Mouse (Mus musculus) limb, embryonic 11.5 days (tissue): ENCODE data around the gene Frmd4b. TPM values are rescaled to one million over a fixed set of nuclear protein-coding genes. Genes with fewer than 3 reads are reported as not detected.

ENCODE experiments used
- ATAC-seq: fragments of 200-750 bp; cut with Nextera tagmentation; 2 replicates; pipeline ENCODE4 v1.8.0; 2017; ENCODE audit warnings: low read depth; ENCODE audit not compliant: insufficient number of reproducible peaks, low FRiP score, low TSS enrichment
- DNase-seq: peaks from one replicate; pipeline ENCODE4 v3.0.0-alpha.2; 2015; ENCODE audit warnings: low spot score
- H3K27ac ChIP-seq: fragments of 300-500 bp; sonication (generic); replicated peaks from 2 replicates; pipeline ENCODE4 v1.5.1; 2014; ENCODE audit warnings: low read depth, mild to moderate bottlenecking, low read length
- H3K27me3 ChIP-seq: fragments of 300-500 bp; sonication (generic); 2 replicates; pipeline ENCODE4 v1.6.1; 2014; ENCODE audit warnings: mild to moderate bottlenecking, low read length, mixed read lengths; ENCODE audit not compliant: control insufficient read depth, insufficient read depth
- H3K36me3 ChIP-seq: fragments of 300-500 bp; sonication (generic); 2 replicates; pipeline ENCODE4 v1.6.1; 2014; ENCODE audit warnings: mild to moderate bottlenecking, low read length, moderate library complexity, mixed read lengths; ENCODE audit not compliant: control insufficient read depth, insufficient read depth
- H3K4me1 ChIP-seq: fragments of 300-500 bp; sonication (generic); 2 replicates; pipeline ENCODE4 v1.6.1; 2014; ENCODE audit warnings: low read length, mixed read lengths; ENCODE audit not compliant: control insufficient read depth, insufficient read depth
- H3K4me2 ChIP-seq: fragments of 300-500 bp; sonication (generic); 2 replicates; pipeline ENCODE4 v1.6.1; 2014; ENCODE audit warnings: low read depth, mild to moderate bottlenecking, moderate library complexity; ENCODE audit not compliant: severe bottlenecking
- H3K4me3 ChIP-seq: fragments of 300-500 bp; sonication (generic); 2 replicates; pipeline ENCODE4 v1.5.1; 2014; ENCODE audit warnings: low read depth, low read length
- H3K9ac ChIP-seq: fragments of 300-500 bp; sonication (generic); 2 replicates; pipeline ENCODE4 v1.6.1; 2014; ENCODE audit warnings: mild to moderate bottlenecking, low read length
- H3K9me3 ChIP-seq: fragments of 300-500 bp; sonication (generic); 2 replicates; pipeline ENCODE4 v1.6.1; 2016; ENCODE audit warnings: low read length; ENCODE audit not compliant: control insufficient read depth
- WGBS: fragments of 180-500 bp; shearing (Covaris S2); extraction: QIAGEN DNeasy Blood & Tissue Kit; methylation state at CpG from one replicate; pipeline ENCODE4 v1.1.7; 2014; 5-methylcytosine and 5-hydroxymethylcytosine counted together
- polyA plus RNA-seq: library from polyadenylated mRNA; unstranded; fragments of >200 nt; fragmentation: Nextera tagmentation; extraction: Ambion mirVana; gene quantifications from 2 replicates; pipeline ENCODE4 v1.2.1, GENCODE M21; 2014

Gene Frmd4b
- polyA plus RNA-seq, 1 experiment from 2014 or later, result 12.3 TPM

GRCm38 (mm10) chr6:97340211-97340791, 277.0 kb downstream of the Frmd4b start:
- DNase-seq, result no peak
- Histone ChIP-seq H3K9me3 (no peaks in the 10 kb centered on the region), H3K4me3 (no peak overlapping the region), H3K9ac (no peak overlapping the region), H3K27me3 (no peaks in the 10 kb centered on the region), H3K36me3 (no peaks in the 10 kb centered on the region), H3K4me1 (no peaks in the 10 kb centered on the region), H3K4me2 (no peak overlapping the region), H3K27ac (no peak overlapping the region)
- no peak for ATAC-seq
- 86% methylated on average over 17 of the region's 17 CpGs for WGBS

- H3K27me3 ChIP-seq, result no peaks in the 10 kb centered on the region
- H3K4me3 ChIP-seq, result no peak overlapping the region
- H3K9ac ChIP-seq, result no peak overlapping the region
- no peaks in the 10 kb centered on the region for H3K36me3 ChIP-seq
- H3K4me2 ChIP-seq, result no peak overlapping the region
- DNase-seq (no peak), ATAC-seq (no peak)
- no peaks in the 10 kb centered on the region for H3K4me1 ChIP-seq
- no peak overlapping the region for H3K27ac ChIP-seq
- 30% methylated on average over 5 of the region's 5 CpGs for WGBS
- no peaks in the 10 kb centered on the region for H3K9me3 ChIP-seq
These were observed 278.1 kb downstream of the Frmd4b start for GRCm38 (mm10) chr6:97339271-97339681.

- no peak overlapping the region for H3K4me3 ChIP-seq
- no peak for ATAC-seq
These were observed 278.5 kb downstream of the Frmd4b start for GRCm38 (mm10) chr6:97338843-97339242.

GRCm38 (mm10) chr6:97333323-97333722, 284.0 kb downstream of the Frmd4b start:
- DNase-seq, result no peak
- no peak for ATAC-seq
- Histone ChIP-seq H3K4me1 (no peaks in the 10 kb centered on the region), H3K9me3 (no peaks in the 10 kb centered on the region), H3K36me3 (no peaks in the 10 kb centered on the region), H3K4me3 (no peak overlapping the region), H3K4me2 (no peak overlapping the region), H3K27ac (no peak overlapping the region), H3K27me3 (no peaks in the 10 kb centered on the region), H3K9ac (no peak overlapping the region)
- 90% methylated on average over 3 of the region's 3 CpGs for WGBS

More at GRCm38 (mm10) chr6:97338843-97339242, 278.5 kb downstream of the Frmd4b start:
- Histone ChIP-seq H3K27me3 (no peaks in the 10 kb centered on the region), H3K9ac (no peak overlapping the region), H3K9me3 (no peaks in the 10 kb centered on the region), H3K4me2 (no peak overlapping the region), H3K27ac (no peak overlapping the region), H3K36me3 (no peaks in the 10 kb centered on the region), H3K4me1 (no peaks in the 10 kb centered on the region)
- WGBS, result 68% methylated on average over 4 of the region's 4 CpGs
- no peak for DNase-seq

- DNase-seq (no peak), ATAC-seq (no peak)
- H3K27me3 ChIP-seq, result no peaks in the 10 kb centered on the region
- H3K36me3 ChIP-seq, result no peaks in the 10 kb centered on the region
- no peaks in the 10 kb centered on the region for H3K9me3 ChIP-seq
- H3K4me3 ChIP-seq, result no peak overlapping the region
- H3K27ac ChIP-seq, result no peak overlapping the region
- 88% methylated on average over 4 of the region's 4 CpGs for WGBS
- H3K9ac ChIP-seq, result no peak overlapping the region
- no peak overlapping the region for H3K4me2 ChIP-seq
- H3K4me1 ChIP-seq, result no peaks in the 10 kb centered on the region
These were observed 293.4 kb downstream of the Frmd4b start for GRCm38 (mm10) chr6:97323951-97324350.

- no peak overlapping the region for H3K4me2 ChIP-seq
- no peaks in the 10 kb centered on the region for H3K4me1 ChIP-seq
- ATAC-seq (no peak), DNase-seq (no peak)
- H3K4me3 ChIP-seq, result no peak overlapping the region
- 85% methylated on average over 12 of the region's 12 CpGs for WGBS
- H3K36me3 ChIP-seq, result no peaks in the 10 kb centered on the region
- H3K27ac ChIP-seq, result no peak overlapping the region
- no peak overlapping the region for H3K9ac ChIP-seq
- H3K9me3 ChIP-seq, result no peaks in the 10 kb centered on the region
- no peaks in the 10 kb centered on the region for H3K27me3 ChIP-seq
These were observed 295.2 kb downstream of the Frmd4b start for GRCm38 (mm10) chr6:97322126-97322525.

- Histone ChIP-seq H3K9me3 (no peaks in the 10 kb centered on the region), H3K27ac (no peak overlapping the region)
- DNase-seq, result no peak
These were observed 296.2 kb downstream of the Frmd4b start for GRCm38 (mm10) chr6:97321156-97321555.

GRCm38 (mm10) chr6:97319081-97319480, 298.3 kb downstream of the Frmd4b start:
- H3K4me2 ChIP-seq, result no peak overlapping the region
- H3K9me3 ChIP-seq, result no peaks in the 10 kb centered on the region
- DNase-seq, result no peak
- 84% methylated on average over 4 of the region's 4 CpGs for WGBS
- H3K4me1 ChIP-seq, result no peaks in the 10 kb centered on the region
- H3K27ac ChIP-seq, result no peak overlapping the region
- H3K4me3 ChIP-seq, result no peak overlapping the region
- no peak for ATAC-seq
- no peaks in the 10 kb centered on the region for H3K36me3 ChIP-seq
- no peaks in the 10 kb centered on the region for H3K27me3 ChIP-seq
- H3K9ac ChIP-seq, result no peak overlapping the region

More at GRCm38 (mm10) chr6:97321156-97321555, 296.2 kb downstream of the Frmd4b start:
- WGBS, result 72% methylated on average over 11 of the region's 11 CpGs
- Histone ChIP-seq H3K9ac (no peak overlapping the region), H3K4me1 (no peaks in the 10 kb centered on the region), H3K36me3 (no peaks in the 10 kb centered on the region), H3K4me2 (no peak overlapping the region), H3K4me3 (no peak overlapping the region), H3K27me3 (no peaks in the 10 kb centered on the region)
- no peak for ATAC-seq

GRCm38 (mm10) chr6:97317956-97318355, 299.4 kb downstream of the Frmd4b start:
- Histone ChIP-seq H3K9ac (no peak overlapping the region), H3K9me3 (no peaks in the 10 kb centered on the region), H3K27ac (no peak overlapping the region), H3K4me2 (no peak overlapping the region), H3K36me3 (no peaks in the 10 kb centered on the region), H3K4me3 (no peak overlapping the region), H3K4me1 (no peaks in the 10 kb centered on the region), H3K27me3 (no peaks in the 10 kb centered on the region)
- DNase-seq (no peak), ATAC-seq (no peak)
- WGBS, result 93% methylated on average over 3 of the region's 3 CpGs
